Mouse (Mus musculus) forebrain, embryonic 10.5 days (tissue): ENCODE measurements around the gene Pabpc4. TPM values are rescaled to one million over a fixed set of nuclear protein-coding genes. Genes with fewer than 3 reads are reported as not detected.

ENCODE experiments used
- DNase-seq: peaks from one replicate; pipeline ENCODE4 v3.0.0-alpha.2; 2017; ENCODE audit warnings: low spot score; ENCODE audit errors: extremely low spot score
- H3K27ac ChIP-seq: fragments of 300-500 bp; sonication (generic); 2 replicates; pipeline ENCODE4 v1.5.1; 2016; ENCODE audit warnings: mild to moderate bottlenecking
- H3K27me3 ChIP-seq: fragments of 300-500 bp; sonication (generic); 2 replicates; pipeline ENCODE4 v1.6.1; 2016; ENCODE audit warnings: mild to moderate bottlenecking; ENCODE audit not compliant: poor library complexity, severe bottlenecking
- H3K36me3 ChIP-seq: fragments of 300-500 bp; sonication (generic); replicated peaks from 2 replicates; pipeline ENCODE4 v1.6.1; 2016; ENCODE audit warnings: mild to moderate bottlenecking, moderate library complexity
- H3K4me1 ChIP-seq: fragments of 300-500 bp; sonication (generic); 2 replicates; pipeline ENCODE4 v1.6.1; 2016
- H3K4me3 ChIP-seq: fragments of 300-500 bp; sonication (generic); 2 replicates; pipeline ENCODE4 v1.5.1; 2016; ENCODE audit warnings: mild to moderate bottlenecking, moderate library complexity
- H3K9me3 ChIP-seq: fragments of 300-500 bp; sonication (generic); 2 replicates; pipeline ENCODE4 v1.6.1; 2016; ENCODE audit warnings: mild to moderate bottlenecking, moderate library complexity
- WGBS: fragments of 180-500 bp; shearing (Covaris S2); methylation state at CpG from one replicate; pipeline ENCODE4 v1.1.7; 2016; 5-methylcytosine and 5-hydroxymethylcytosine counted together
- polyA plus RNA-seq: library from polyadenylated mRNA; unstranded; fragments of >200 nt; fragmentation: Nextera tagmentation; extraction: Ambion mirVana; gene quantifications from 2 replicates; pipeline ENCODE4 v1.2.1, GENCODE M21; 2016

Gene Pabpc4
- polyA plus RNA-seq, 1 experiment from 2014 or later: 57.9 TPM

DNA sequence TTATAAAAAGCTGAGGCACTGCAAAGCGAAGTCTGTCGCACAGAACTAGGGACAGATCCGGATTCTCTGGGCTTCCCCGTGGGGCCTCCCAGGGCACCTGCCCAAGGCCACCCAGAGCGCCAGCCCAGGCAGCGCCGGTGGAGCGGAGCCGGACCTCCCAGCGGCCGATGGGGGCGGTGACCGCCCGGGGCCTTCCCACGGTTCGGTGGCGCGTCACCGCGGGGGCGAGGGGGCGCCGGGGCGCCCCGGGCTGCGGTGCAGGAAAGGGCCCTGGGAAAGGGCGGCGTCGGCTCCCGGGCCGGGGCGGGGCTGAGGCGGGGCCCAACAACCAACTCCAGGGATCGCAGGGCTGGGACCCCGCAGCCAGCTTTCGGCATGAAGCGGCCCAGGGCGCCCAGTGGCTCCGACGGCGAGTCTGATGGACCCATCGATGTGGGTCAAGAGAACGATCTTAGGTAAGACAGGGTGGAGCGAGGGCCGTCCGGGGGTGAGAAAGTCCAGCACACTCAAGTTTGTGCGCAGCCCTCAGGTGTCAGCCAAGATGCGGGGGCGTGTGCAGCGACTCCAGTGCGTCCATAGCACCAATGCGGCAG, 28.6 kb upstream of the Pabpc4 start, which contains the start of gene Heyl:
Heyl (plus strand) TSS at position 65 of the 593 bp plus-strand sequence.
- Histone ChIP-seq H3K9me3 (no peaks in the 10 kb centered on the region), H3K27me3 (peaks cover 94% of the 10 kb centered on the region), H3K4me1 (peaks cover 40% of the 10 kb centered on the region), H3K36me3 (no peaks in the 10 kb centered on the region), H3K4me3 (peak within 1 kb of the TSS; percentile 62), H3K27ac (peak within 1 kb of the TSS; percentile 72)
- DNase-seq: peak; percentile 38
- 2% methylated on average over 52 of the region's 52 CpGs for WGBS

DNA sequence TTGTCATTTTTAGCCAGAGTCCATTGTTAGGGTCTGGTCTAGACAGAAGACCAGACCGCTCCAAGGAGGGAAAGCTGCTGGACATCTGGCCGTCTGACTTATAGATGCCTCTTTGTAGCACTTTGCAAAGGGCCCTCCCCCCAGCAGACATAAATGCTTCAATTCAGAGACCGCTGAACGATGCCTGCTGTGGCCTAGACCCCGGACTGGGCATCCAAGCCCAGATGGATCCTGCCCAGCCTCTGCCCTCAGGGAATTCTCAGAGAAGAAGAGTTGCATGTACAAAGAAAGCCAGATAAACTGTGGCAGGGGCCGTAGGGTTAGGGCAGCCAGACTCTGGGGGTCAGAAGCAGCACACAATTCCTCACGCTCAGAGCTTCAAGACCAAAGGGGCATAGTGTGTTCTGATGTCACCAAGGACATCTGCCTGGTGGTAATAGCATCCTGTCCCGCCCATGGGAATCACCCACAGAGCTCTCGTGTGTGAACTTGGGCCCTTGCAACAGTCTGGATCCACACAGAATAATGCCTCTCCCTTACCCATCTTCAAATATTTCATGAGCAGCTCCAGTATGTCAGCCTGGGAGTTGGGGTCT, 26.2 kb upstream of the Pabpc4 start:
- Histone ChIP-seq H3K4me3 (no peak overlapping the region), H3K9me3 (no peaks in the 10 kb centered on the region), H3K36me3 (no peaks in the 10 kb centered on the region), H3K27ac (peak overlapping the region; percentile 51; the same call in 1 of the 2 replicates), H3K27me3 (peaks cover 97% of the 10 kb centered on the region), H3K4me1 (peaks cover 57% of the 10 kb centered on the region)
- 63% methylated on average over 9 of the region's 9 CpGs for WGBS
- DNase-seq: no peak

DNA sequence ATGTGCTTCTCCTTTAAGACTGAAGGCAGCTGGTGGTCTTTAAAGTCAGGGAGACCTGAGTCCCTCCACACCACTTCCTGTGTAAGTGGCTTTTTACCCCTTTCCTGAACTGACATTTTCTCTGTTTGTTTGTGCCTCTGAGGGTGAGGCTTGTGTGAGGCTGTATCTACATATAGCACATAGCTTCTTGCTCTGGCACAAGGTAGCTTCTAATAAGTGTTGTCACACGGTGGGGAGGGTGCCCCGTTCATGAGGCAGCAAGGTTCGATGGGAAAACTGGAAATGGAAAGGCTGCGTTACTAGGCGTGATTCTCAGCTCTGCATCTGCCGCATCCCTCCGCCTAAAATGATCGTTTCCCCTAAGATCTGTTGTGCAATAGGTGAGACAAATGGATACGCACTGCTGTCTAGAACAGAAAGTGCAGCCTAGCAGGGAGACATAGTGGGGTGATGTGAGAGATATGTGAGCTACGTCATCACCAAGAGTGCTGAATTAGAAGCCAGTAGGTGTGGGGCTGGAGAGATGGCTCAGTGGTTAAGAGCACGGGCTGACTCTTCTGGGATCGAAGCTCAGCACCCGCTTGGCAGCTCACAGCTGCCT, 25.6 kb upstream of the Pabpc4 start:
- Histone ChIP-seq H3K27ac (peak overlapping the region; percentile 51; the same call in 1 of the 2 replicates), H3K4me3 (no peak overlapping the region), H3K4me1 (peaks cover 57% of the 10 kb centered on the region)

DNA sequence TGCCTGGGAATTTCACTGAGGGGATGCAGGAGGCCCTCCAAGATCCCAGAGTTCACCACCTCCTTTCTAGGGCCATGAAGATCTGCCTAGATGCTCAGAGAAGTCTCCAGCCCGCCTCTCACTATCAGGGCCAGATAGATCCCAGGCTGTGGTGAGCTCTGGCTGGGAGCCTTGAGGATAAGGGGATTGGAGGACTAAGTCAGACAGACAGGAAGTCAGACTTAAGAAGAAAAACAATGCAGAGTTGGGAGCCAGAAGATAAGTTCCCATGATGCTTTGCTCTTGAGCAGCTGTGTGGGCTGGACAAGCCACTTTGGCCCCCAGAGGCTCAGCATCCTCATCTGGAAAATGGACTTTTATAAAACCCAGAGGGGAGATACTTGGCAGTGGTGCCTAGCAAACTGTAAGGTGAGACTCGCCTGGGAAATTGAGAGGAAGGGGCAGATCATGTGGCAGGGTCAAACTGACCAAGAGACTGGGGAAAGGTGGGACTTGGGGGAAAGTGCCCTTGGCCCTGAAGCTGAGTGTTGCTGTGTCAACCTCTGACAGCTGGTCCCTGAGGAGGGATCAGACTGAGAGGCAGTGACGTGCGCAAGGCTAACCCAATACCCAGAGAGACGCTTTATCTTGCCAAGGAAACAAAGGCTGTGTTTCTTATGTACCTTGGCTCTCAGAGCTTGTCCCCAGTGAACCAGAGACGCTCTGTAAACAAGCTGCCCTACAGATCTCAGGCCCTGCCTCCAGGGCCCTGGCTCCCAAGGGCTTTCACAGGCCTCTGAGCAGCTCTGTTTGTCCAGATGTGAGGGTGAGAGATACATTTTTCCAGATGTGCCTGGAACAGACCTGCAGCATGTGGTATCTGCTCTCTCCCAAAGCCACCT, 24.5 kb upstream of the Pabpc4 start:
- Histone ChIP-seq H3K4me3 (no peak overlapping the region), H3K27ac (no peak overlapping the region), H3K4me1 (peaks cover 56% of the 10 kb centered on the region), H3K36me3 (no peaks in the 10 kb centered on the region), H3K27me3 (peaks cover 99% of the 10 kb centered on the region), H3K9me3 (no peaks in the 10 kb centered on the region)
- WGBS: 63% methylated on average over 6 of the region's 6 CpGs
- DNase-seq: no peak

More for the DNA sequence above, 25.6 kb upstream of the Pabpc4 start:
- no peaks in the 10 kb centered on the region for H3K9me3 ChIP-seq
- DNase-seq: no peak
- peaks cover 100% of the 10 kb centered on the region for H3K27me3 ChIP-seq
- H3K36me3 ChIP-seq: no peaks in the 10 kb centered on the region
- 85% methylated on average over 13 of the region's 13 CpGs for WGBS

DNA sequence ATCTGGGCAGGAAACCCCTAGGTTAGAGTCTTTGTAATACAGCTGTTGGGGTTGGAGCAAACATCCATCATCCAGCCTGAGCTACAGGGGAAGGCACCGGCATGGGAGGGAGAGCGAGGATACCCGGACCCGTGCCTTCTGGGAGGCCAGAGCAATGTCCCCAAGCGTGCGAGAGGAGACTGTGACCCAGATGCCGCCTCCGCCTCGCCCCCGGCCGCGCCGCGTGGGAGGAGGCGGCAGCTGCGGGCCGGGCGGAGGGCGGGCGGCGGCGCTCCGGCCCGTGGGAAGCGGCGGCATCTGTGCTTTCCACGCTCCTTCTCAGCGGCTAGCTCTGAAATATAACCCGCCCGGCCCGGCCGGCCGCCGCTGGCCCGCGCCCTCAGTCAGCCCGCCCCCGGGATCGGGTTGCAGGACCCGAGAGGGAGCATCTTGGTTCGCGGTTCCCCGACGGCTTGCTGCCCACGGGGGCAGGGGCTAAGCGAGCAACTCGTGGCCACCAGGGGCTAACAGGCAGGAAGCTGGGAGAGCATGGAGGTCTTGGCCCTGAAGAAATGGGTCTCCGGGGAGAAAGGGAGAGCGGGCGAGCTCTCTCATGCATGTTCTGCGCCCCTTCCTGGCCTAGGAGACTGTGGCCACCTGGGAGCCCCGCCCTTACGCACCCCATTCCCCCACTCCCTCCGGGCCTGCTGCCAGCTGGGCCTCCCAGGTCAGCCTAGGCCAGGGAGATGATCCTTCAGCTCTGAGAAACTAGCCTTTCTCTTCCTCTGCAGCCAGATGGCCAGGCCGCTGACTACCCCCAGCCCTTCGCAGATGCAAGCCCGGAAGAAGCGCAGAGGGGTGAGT, 22.6 kb upstream of the Pabpc4 start:
- H3K4me3 ChIP-seq: peak overlapping the region; percentile 50
- 4% methylated on average over 58 of the region's 58 CpGs for WGBS
- DNase-seq: peak; percentile 53
- H3K4me1 ChIP-seq: peaks cover 56% of the 10 kb centered on the region
- H3K9me3 ChIP-seq: no peaks in the 10 kb centered on the region
- H3K27me3 ChIP-seq: peaks cover 81% of the 10 kb centered on the region
- H3K36me3 ChIP-seq: no peaks in the 10 kb centered on the region
- peak overlapping the region; percentile 77 for H3K27ac ChIP-seq

DNA sequence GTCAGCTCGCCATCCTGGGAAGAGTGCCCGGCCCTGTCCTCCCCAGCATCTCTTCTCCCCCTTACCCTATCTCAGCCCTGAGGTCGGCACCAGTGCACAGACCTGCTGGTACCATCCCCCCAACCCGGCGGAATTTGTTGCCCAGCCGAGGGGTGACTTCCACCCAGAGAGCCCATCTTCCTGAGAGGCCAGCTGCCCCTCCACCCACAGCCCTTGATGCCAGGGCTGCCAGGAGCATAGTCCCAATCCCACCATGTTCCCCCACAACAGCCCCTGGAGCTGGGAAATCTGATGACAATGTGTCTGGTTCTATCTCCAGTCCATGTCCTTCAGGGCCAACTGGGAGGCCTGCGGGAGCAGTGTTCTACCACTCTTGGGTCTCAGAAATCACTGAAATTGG, 15.9 kb upstream of the Pabpc4 start:
- WGBS: 87% methylated on average over 7 of the region's 7 CpGs
- Histone ChIP-seq H3K4me3 (no peak overlapping the region), H3K27ac (no peak overlapping the region), H3K27me3 (peaks cover 20% of the 10 kb centered on the region), H3K4me1 (peaks cover 42% of the 10 kb centered on the region), H3K9me3 (no peaks in the 10 kb centered on the region), H3K36me3 (no peaks in the 10 kb centered on the region)
- no peak for DNase-seq

DNA sequence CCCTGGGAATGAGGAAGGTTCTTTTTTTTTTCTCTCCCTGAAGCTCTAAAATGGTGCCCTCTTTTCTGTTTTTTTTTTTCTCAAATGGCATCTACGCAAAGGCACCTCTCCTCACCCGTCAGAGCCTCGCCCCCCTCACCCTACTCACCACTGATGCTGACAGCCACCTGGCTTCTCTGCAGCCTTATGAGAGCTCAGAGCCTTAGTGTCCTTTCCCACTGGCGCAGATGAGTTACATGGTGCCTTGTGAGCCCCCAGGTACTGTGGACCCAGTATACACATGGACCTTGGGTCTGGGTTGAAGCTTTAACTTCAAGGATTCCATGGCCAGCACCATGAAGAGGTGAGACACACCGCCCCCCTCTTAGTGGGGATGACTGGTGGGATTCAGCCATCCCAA, 15.5 kb upstream of the Pabpc4 start:
- Histone ChIP-seq H3K9me3 (no peaks in the 10 kb centered on the region), H3K36me3 (no peaks in the 10 kb centered on the region), H3K4me1 (peaks cover 43% of the 10 kb centered on the region), H3K27ac (no peak overlapping the region), H3K27me3 (peaks cover 16% of the 10 kb centered on the region), H3K4me3 (no peak overlapping the region)
- DNase-seq: no peak
- 92% methylated on average over 5 of the region's 5 CpGs for WGBS

DNA sequence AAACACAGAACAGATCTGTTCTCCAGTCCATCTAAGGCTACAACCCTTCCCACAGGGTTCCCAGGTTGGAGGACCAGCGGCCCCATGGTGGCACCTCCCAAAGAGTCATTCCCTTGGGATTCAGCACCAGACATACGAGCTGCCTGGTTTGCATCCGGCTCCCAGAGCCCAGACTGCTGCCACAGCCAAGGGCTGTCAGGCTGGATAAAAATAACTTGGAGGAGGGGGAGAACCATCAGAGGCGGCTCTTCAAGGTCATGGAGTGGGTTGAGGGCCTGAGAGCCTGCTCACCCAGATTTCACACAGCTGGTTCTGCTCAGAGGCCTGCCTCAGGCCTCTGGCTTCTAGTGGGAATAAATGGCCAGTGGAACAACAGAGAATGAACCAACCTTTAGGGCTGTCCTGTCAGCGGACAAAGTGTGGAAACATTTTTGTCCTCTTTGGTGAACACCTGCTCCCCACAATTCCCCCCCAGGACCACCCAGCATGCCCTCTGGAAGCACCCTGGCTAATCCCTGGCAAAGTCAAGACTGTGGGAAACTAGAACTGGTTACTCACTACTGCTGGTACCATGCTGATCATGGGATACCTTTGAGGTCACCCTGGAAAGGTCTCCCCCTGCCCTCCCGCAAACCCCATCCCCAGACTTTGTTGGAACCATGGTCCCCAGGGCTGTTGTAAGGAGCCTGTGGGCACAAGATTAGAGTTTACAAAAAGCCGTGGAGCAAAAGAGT, 14.8 kb upstream of the Pabpc4 start:
- Histone ChIP-seq H3K4me1 (peaks cover 43% of the 10 kb centered on the region), H3K4me3 (no peak overlapping the region), H3K9me3 (no peaks in the 10 kb centered on the region), H3K27ac (no peak overlapping the region), H3K36me3 (no peaks in the 10 kb centered on the region), H3K27me3 (peaks cover 10% of the 10 kb centered on the region; the same call in 1 of the 2 replicates)
- WGBS: 71% methylated on average over 7 of the region's 7 CpGs
- DNase-seq: no peak

DNA sequence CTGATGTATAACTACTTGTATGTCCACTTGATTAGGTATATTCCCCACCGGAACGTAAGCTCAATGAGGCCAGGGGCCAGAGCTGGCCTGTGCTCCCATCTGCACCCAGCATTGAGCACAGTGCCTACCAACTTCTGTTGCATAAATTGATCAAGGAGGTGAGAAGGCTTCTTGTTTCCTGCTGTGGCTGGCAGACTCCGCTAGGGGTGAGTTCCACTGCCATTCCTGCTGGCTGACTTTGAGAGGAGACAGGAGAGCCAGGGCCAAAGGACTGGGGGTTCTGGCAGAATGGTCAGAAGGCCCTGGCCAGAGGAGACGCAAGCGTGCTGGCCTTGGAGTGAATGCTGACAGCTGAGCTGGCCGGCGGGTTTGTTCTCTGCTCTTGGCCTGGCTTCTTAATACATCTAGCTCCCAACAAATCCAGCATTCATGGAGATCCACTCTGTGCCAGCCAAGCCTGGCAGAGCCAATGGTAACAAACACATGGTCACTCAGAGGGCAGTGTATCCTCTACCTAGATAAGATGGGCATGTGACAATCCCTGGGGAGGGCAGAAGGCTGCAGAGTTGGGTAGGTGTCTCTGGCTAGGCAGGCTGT, 13.1 kb upstream of the Pabpc4 start:
- H3K9me3 ChIP-seq: no peaks in the 10 kb centered on the region
- H3K4me1 ChIP-seq: peaks cover 34% of the 10 kb centered on the region
- DNase-seq: no peak
- no peaks in the 10 kb centered on the region for H3K36me3 ChIP-seq
- 79% methylated on average over 7 of the region's 7 CpGs for WGBS
- no peak overlapping the region for H3K4me3 ChIP-seq
- H3K27ac ChIP-seq: no peak overlapping the region
- H3K27me3 ChIP-seq: peaks cover 6% of the 10 kb centered on the region; the same call in 1 of the 2 replicates

DNA sequence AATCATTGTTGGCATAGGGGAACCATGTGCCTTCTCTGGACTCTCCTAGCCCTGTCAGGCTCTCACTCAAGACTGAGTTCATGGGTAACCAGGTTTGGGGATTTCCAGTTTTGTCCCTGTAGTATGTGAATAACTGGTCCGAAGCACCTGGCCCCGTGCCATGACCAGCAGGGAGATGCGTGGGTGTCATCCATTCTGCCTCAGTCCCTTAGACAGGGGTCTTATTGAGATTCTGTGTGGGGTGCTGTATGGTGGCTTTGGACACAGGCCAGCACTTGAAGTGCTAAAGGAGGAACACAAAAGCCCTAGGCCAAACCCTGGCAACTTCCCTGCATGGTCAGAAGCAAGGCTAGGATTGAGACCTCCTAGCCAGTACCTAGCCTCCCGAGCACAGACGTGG, 9.9 kb upstream of the Pabpc4 start:
- Histone ChIP-seq H3K9me3 (no peaks in the 10 kb centered on the region), H3K27me3 (no peaks in the 10 kb centered on the region), H3K27ac (no peak overlapping the region), H3K36me3 (no peaks in the 10 kb centered on the region), H3K4me3 (no peak overlapping the region), H3K4me1 (peaks cover 18% of the 10 kb centered on the region)
- DNase-seq: no peak
- 91% methylated on average over 5 of the region's 5 CpGs for WGBS

DNA sequence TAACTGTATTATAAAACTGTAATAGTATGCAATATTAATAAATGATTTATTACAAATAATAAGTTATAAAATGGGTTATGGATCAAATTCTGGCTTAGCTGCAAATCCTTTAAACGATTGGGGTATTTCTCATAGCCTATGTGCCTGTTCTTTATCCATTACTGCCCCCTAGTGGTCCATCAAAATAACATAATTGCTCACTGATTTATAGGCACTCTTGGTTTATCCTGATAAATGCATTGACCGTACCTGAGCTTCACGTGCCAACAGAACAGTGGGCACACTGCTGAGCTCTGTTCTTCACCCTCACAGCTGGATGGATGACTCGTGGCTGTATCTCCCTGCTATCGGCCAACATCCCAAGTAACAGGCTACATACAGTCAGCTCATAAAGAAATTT, 7.5 kb upstream of the Pabpc4 start:
- Histone ChIP-seq H3K9me3 (no peaks in the 10 kb centered on the region), H3K27me3 (0 out of 2 replicates have a peak, but pooled peaks cover 3% of the 10 kb centered on the region), H3K27ac (no peak overlapping the region), H3K36me3 (no peaks in the 10 kb centered on the region), H3K4me3 (no peak overlapping the region), H3K4me1 (0 out of 2 replicates have a peak, but pooled peaks cover 2% of the 10 kb centered on the region)
- no peak for DNase-seq
- 33% methylated on average over 5 of the region's 5 CpGs for WGBS
